Mouse (Mus musculus) lung, embryonic 16.5 days (tissue): ENCODE data around the gene Cnn1. TPM values are rescaled to one million over a fixed set of nuclear protein-coding genes. Genes with fewer than 3 reads are reported as not detected.
A peak's percentile ranks its signal among the peaks of the same experiment; 100 is the strongest.
"Not testable (repeated sequence)": the region's sequence is repeated elsewhere in the genome, so short reads cannot be mapped to it uniquely, and the experiment has no call there.

Experiments used
- ATAC-seq: fragments of 200-750 bp; cut with Nextera tagmentation; 2 replicates; pipeline ENCODE4 v1.8.0; 2017; ENCODE audit warnings: low read depth, mild to moderate bottlenecking, moderate library complexity
- H3K27ac ChIP-seq: fragments of 300-500 bp; sonication (generic); 2 replicates; pipeline ENCODE4 v1.5.1; 2014; ENCODE audit warnings: mild to moderate bottlenecking, control low read depth, low read length
- H3K27me3 ChIP-seq: fragments of 300-500 bp; sonication (generic); 2 replicates; pipeline ENCODE4 v1.6.1; 2014; ENCODE audit warnings: low read depth, low read length, mixed read lengths; ENCODE audit not compliant: control insufficient read depth, insufficient read depth
- H3K36me3 ChIP-seq: fragments of 300-500 bp; sonication (generic); 2 replicates; pipeline ENCODE4 v1.6.1; 2014; ENCODE audit warnings: low read length; ENCODE audit not compliant: control insufficient read depth, insufficient read depth
- H3K4me1 ChIP-seq: fragments of 300-500 bp; sonication (generic); replicated peaks from 2 replicates; pipeline ENCODE4 v1.6.1; 2014; ENCODE audit warnings: low read length, mixed read lengths; ENCODE audit not compliant: control insufficient read depth, insufficient read depth
- H3K4me2 ChIP-seq: fragments of 300-500 bp; sonication (generic); 2 replicates; pipeline ENCODE4 v1.6.1; 2014; ENCODE audit warnings: low read depth, low read length, control low read depth
- H3K4me3 ChIP-seq: fragments of 300-500 bp; sonication (generic); 2 replicates; pipeline ENCODE4 v1.5.1; 2014; ENCODE audit warnings: mild to moderate bottlenecking, low read length, control low read depth
- H3K9ac ChIP-seq: fragments of 300-500 bp; sonication (generic); 2 replicates; pipeline ENCODE4 v1.6.1; 2014; ENCODE audit warnings: low read length, control low read depth
- H3K9me3 ChIP-seq: fragments of 300-500 bp; sonication (generic); 2 replicates; pipeline ENCODE4 v1.6.1; 2016; ENCODE audit warnings: low read length; ENCODE audit not compliant: control insufficient read depth
- WGBS: fragments of 180-500 bp; shearing (Covaris S2); extraction: QIAGEN DNeasy Blood & Tissue Kit; methylation state at CpG from one replicate; pipeline ENCODE4 v1.1.7; 2014; 5-methylcytosine and 5-hydroxymethylcytosine counted together
- polyA plus RNA-seq: library from polyadenylated mRNA; unstranded; fragments of >200 nt; fragmentation: Nextera tagmentation; extraction: Ambion mirVana; gene quantifications from 2 replicates; pipeline ENCODE4 v1.2.1, GENCODE M21; 2015

The Cnn1 gene
- polyA plus RNA-seq, 1 experiment from 2014 or later: 49.5 TPM

- WGBS: 58% methylated on average over 4 of the region's 4 CpGs
- Histone ChIP-seq H3K27me3 (no peaks in the 10 kb centered on the region), H3K4me3 (peak overlapping the region; percentile 55), H3K27ac (peak overlapping the region; percentile 34), H3K4me2 (peak overlapping the region; percentile 71), H3K4me1 (peaks cover 8% of the 10 kb centered on the region), H3K9me3 (no peaks in the 10 kb centered on the region), H3K36me3 (peaks cover 6% of the 10 kb centered on the region), H3K9ac (peak overlapping the region; percentile 69)
- ATAC-seq: no peak
Measured at GRCm38 (mm10) chr9:22069881-22070553, 29.0 kb upstream of the Cnn1 start.

DNA sequence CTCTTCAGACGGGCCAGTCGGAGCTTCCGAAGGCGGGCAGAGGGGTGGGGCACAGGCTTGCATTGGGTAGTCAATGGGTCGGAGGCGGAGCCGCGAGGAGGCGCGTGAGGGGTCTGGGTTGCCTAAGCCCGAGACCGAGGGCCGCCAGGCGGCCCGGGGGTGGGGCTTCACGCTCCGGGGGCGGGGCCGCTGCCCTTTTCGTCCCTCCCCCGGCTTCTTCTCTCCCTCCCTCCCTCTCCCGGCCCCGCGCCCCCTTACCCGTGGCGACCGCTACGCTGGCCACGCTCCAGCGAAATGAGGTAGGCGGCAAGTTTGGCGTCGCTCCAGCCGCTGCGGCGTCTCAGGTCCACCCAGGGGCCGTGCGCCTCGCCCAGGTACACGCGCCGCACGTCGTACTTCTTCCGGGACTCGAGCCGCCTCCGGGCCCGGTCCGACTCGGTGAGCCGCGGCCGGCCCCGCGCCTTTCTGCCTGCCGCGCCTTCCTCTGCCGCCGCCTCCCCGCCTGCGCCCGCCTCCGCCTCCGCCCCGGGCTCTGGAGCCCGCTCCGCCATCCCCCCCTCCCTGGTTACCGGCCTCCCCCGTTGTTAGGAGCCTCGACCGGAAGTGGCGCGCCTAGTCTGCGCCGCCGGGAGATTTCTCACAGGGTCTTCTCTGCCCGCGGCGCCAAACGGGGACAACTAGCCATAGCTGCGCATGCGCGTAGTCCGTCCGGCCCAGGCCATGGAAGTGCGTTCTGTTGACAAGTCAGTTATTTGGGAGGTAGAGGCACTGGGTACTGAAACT, 28.0 kb upstream of the Cnn1 start, which contains the start of the genes Gm49318 and Zfp653:
Gene Gm49318, minus strand, starts transcription at position 469 of the 783 bp plus-strand sequence.
Gene Zfp653, minus strand, starts transcription at position 586 of the 783 bp plus-strand sequence.
- Histone ChIP-seq H3K9ac (peak within 1 kb of the TSS; percentile 69), H3K4me3 (peak within 1 kb of the TSS; percentile 55), H3K27ac (peak within 1 kb of the TSS; percentile 96), H3K9me3 (no peaks in the 10 kb centered on the region), H3K4me1 (peaks cover 8% of the 10 kb centered on the region), H3K27me3 (no peaks in the 10 kb centered on the region), H3K4me2 (peak within 1 kb of the TSS; percentile 71), H3K36me3 (peaks cover 3% of the 10 kb centered on the region; the same call in 1 of the 2 replicates)
- ATAC-seq: peak; percentile 98
- under 1% methylated on average over 61 of the region's 87 CpGs for WGBS

DNA sequence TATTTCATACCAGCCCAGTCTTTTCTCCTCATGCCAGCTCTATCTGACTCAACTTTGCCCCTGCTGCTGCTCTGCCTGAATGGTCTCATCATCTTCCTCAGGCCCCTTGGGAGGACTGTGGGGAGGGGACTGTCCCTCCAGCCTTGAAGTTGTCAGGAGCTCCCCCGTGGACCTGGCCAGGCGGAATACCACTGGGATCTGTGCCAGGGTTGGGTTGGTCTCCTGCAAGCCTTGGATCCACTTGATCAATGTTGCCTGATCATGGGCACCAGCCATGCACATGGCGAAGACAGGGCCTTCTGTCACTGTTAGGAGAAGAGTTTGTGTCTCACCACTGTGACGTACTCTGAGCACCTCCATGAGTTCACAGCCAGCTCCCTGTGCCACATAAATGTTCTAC, 26.7 kb upstream of the Cnn1 start:
- H3K27ac ChIP-seq: no peak overlapping the region
- peaks cover 3% of the 10 kb centered on the region; the same call in 1 of the 2 replicates for H3K36me3 ChIP-seq
- H3K9ac ChIP-seq: no peak overlapping the region
- no peaks in the 10 kb centered on the region for H3K27me3 ChIP-seq
- no peak overlapping the region for H3K4me3 ChIP-seq
- H3K9me3 ChIP-seq: no peaks in the 10 kb centered on the region
- no peak overlapping the region for H3K4me2 ChIP-seq
- 91% methylated on average over 4 of the region's 4 CpGs for WGBS
- H3K4me1 ChIP-seq: peaks cover 8% of the 10 kb centered on the region
- no peak for ATAC-seq

DNA sequence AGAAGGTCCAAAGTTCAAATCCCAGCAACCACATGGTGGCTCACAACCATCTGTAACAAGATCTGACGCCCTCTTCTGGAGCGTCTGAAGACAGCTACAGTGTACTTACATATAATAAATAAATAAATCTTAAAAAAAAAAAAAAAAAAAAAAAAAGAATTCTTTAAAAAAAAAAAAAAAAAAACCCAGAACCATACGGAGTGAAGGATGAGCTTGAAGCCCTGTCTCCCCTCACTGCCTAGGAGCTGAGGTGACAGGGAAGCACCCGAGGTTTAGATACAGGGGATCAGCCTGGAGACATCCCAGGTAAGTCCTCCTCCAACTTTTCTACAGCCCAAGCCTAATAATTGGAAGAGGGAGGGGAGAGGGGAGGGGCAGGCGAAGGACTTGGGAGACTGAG, 23.2 kb upstream of the Cnn1 start:
- H3K4me3 ChIP-seq, ATAC-seq, H3K9ac ChIP-seq, H3K27ac ChIP-seq, H3K36me3 ChIP-seq, H3K4me1 ChIP-seq, H3K9me3 ChIP-seq, H3K4me2 ChIP-seq, H3K27me3 ChIP-seq: not testable (repeated sequence)
- 66% methylated on average over 5 of the region's 5 CpGs for WGBS

GRCm38 (mm10) chr9:22076223-22076622, 22.8 kb upstream of the Cnn1 start:
- H3K4me2 ChIP-seq: no peak overlapping the region
- no peak for ATAC-seq
- WGBS: 92% methylated on average over 23 of the region's 23 CpGs
- no peak overlapping the region for H3K27ac ChIP-seq
- no peaks in the 10 kb centered on the region for H3K9me3 ChIP-seq
- no peaks in the 10 kb centered on the region for H3K36me3 ChIP-seq
- no peak overlapping the region for H3K4me3 ChIP-seq
- no peaks in the 10 kb centered on the region for H3K27me3 ChIP-seq
- H3K9ac ChIP-seq: no peak overlapping the region
- H3K4me1 ChIP-seq: no peaks in the 10 kb centered on the region; the same call in 1 of the 2 replicates

- 27% methylated on average over 4 of the region's 4 CpGs for WGBS
- Histone ChIP-seq H3K36me3 (no peaks in the 10 kb centered on the region), H3K27ac (peak overlapping the region; percentile 75; the same call in 1 of the 2 replicates), H3K4me3 (peak overlapping the region; percentile 90), H3K4me2 (peak overlapping the region; percentile 82), H3K9ac (peak overlapping the region; percentile 76), H3K9me3 (no peaks in the 10 kb centered on the region), H3K27me3 (no peaks in the 10 kb centered on the region), H3K4me1 (0 out of 2 replicates have a peak, but pooled peaks cover 4% of the 10 kb centered on the region)
- ATAC-seq: no peak
Measured at GRCm38 (mm10) chr9:22084667-22085021, 14.4 kb upstream of the Cnn1 start.

DNA sequence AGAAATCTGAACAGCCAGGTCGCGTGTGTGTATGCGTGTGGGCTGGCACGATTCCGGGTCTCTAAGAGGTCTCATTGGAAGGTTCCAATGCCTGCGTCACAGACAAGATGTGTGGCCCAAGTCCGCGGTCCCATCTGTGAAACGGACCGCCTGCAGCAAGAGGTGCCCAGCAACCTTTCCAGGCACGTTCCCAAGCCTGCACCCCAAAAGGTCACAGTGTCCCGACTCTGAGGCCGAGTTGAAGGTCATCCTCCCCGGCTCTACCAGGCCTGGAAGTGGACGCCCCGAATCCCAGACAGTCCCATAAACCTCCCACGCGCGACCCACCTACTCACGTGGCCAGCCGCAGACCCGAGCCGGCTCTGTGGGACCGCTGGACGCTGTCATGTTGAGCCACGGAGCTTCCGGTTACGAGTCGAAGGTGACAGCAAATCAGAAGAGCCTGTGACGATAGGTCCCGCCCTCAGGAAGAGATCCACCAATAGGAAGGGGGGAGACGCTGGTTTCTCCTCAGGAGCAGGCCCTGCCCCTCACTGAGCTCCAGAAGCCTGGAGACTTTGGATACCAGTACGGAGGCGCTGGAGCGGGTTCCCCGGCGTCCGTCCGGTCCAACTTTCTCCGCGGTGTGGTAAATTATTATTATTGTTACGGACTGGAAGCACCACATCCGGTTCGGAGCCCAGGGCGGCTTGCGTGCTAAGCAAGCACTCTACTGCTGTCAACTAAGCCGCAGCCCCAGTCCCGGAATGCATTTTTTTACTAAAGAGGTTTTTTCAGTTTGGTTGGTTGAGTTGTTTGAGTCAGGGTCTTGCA, 13.8 kb upstream of the Cnn1 start, which contains the start of gene Ecsit:
Gene Ecsit, minus strand, starts transcription at position 417 of the 813 bp plus-strand sequence.
- peak; percentile 99 for ATAC-seq
- Histone ChIP-seq H3K9ac (peak within 1 kb of the TSS; percentile 76), H3K9me3 (no peaks in the 10 kb centered on the region), H3K27ac (peak within 1 kb of the TSS; percentile 75), H3K4me2 (peak within 1 kb of the TSS; percentile 82), H3K36me3 (no peaks in the 10 kb centered on the region), H3K4me3 (peak within 1 kb of the TSS; percentile 90), H3K27me3 (no peaks in the 10 kb centered on the region), H3K4me1 (0 out of 2 replicates have a peak, but pooled peaks cover 4% of the 10 kb centered on the region)
- WGBS: under 1% methylated on average over 48 of the region's 48 CpGs

- ATAC-seq: no peak
- peak overlapping the region; percentile 75 for H3K27ac ChIP-seq
- H3K27me3 ChIP-seq: no peaks in the 10 kb centered on the region
- no peaks in the 10 kb centered on the region for H3K9me3 ChIP-seq
- no peaks in the 10 kb centered on the region for H3K36me3 ChIP-seq
- H3K4me2 ChIP-seq: peak overlapping the region; percentile 67
- H3K4me3 ChIP-seq: peak overlapping the region; percentile 90
- peak overlapping the region; percentile 76 for H3K9ac ChIP-seq
- 0 out of 2 replicates have a peak, but pooled peaks cover 4% of the 10 kb centered on the region for H3K4me1 ChIP-seq
- 29% methylated on average over 6 of the region's 6 CpGs for WGBS
Measured at GRCm38 (mm10) chr9:22086012-22086411, 13.0 kb upstream of the Cnn1 start.
